Mouse (Mus musculus) erythroblast, embryonic 14.5 days (primary cell): ENCODE measurements around the gene Fbxo42. TPM values are rescaled to one million over a fixed set of nuclear protein-coding genes. Genes with fewer than 3 reads are reported as not detected.

Source experiments
- H3K27me3 ChIP-seq: 2 replicates; pipeline ENCODE4 v1.6.1; 2012; ENCODE audit warnings: inconsistent platforms; ENCODE audit not compliant: control insufficient read depth
- H3K36me3 ChIP-seq: 2 replicates; pipeline ENCODE4 v1.6.1; 2012; ENCODE audit warnings: mild to moderate bottlenecking, inconsistent platforms; ENCODE audit not compliant: control insufficient read depth
- H3K4me1 ChIP-seq: 2 replicates; pipeline ENCODE4 v1.6.1; 2012; ENCODE audit warnings: inconsistent platforms; ENCODE audit not compliant: control insufficient read depth
- H3K4me3 ChIP-seq: replicated peaks from 2 replicates; pipeline ENCODE3; 2012; ENCODE audit warnings: moderate library complexity, mild to moderate bottlenecking, inconsistent platforms
- H3K9me3 ChIP-seq: 2 replicates; pipeline ENCODE4 v1.6.1; 2012; ENCODE audit warnings: low read length, inconsistent platforms, mixed read lengths; ENCODE audit not compliant: control insufficient read depth
- GATA1 ChIP-seq: IDR thresholded peaks from 2 replicates; pipeline ENCODE4 v1.6.1; 2012; ENCODE audit warnings: low read length, inconsistent platforms, mixed read lengths
- TAL1 ChIP-seq: IDR thresholded peaks from 3 replicates; pipeline ENCODE4 v1.6.1; 2012; ENCODE audit warnings: low read length, inconsistent platforms, mixed read lengths
- polyA plus RNA-seq: library from polyadenylated mRNA; stranded (reverse); fragments of >175 nt; gene quantifications from 2 replicates; pipeline ENCODE4 v1.2.3, GENCODE M21; 2012

The Fbxo42 gene
- polyA plus RNA-seq, 1 experiment, result 6.2 TPM

GRCm38 (mm10) chr4:141115398-141115797 is 32.3 kb upstream of the Fbxo42 start:
- Histone ChIP-seq H3K4me1 (no peaks in the 10 kb centered on the region; the same call in 1 of the 2 replicates), H3K9me3 (peaks cover 5% of the 10 kb centered on the region), H3K4me3 (no peak overlapping the region), H3K27me3 (no peaks in the 10 kb centered on the region), H3K36me3 (peaks cover 85% of the 10 kb centered on the region)
- TF ChIP-seq TAL1 (no peak), GATA1 (no peak)

GRCm38 (mm10) chr4:141118691-141119090 is 29.0 kb upstream of the Fbxo42 start:
- H3K4me3 ChIP-seq, result no peak overlapping the region
- H3K27me3 ChIP-seq, result no peaks in the 10 kb centered on the region
- no peaks in the 10 kb centered on the region for H3K9me3 ChIP-seq
- TF ChIP-seq TAL1, result no peak
- no peak for TF ChIP-seq GATA1
- H3K36me3 ChIP-seq, result peaks cover 77% of the 10 kb centered on the region
- H3K4me1 ChIP-seq, result peaks cover 2% of the 10 kb centered on the region; the same call in 1 of the 2 replicates

- TF ChIP-seq TAL1 (no peak), GATA1 (no peak)
- H3K9me3 ChIP-seq, result no peaks in the 10 kb centered on the region
- H3K4me1 ChIP-seq, result peaks cover 2% of the 10 kb centered on the region; the same call in 1 of the 2 replicates
- no peaks in the 10 kb centered on the region for H3K27me3 ChIP-seq
- no peak overlapping the region for H3K4me3 ChIP-seq
- peaks cover 60% of the 10 kb centered on the region for H3K36me3 ChIP-seq
Measured at GRCm38 (mm10) chr4:141120700-141121099, 27.0 kb upstream of the Fbxo42 start.

DNA sequence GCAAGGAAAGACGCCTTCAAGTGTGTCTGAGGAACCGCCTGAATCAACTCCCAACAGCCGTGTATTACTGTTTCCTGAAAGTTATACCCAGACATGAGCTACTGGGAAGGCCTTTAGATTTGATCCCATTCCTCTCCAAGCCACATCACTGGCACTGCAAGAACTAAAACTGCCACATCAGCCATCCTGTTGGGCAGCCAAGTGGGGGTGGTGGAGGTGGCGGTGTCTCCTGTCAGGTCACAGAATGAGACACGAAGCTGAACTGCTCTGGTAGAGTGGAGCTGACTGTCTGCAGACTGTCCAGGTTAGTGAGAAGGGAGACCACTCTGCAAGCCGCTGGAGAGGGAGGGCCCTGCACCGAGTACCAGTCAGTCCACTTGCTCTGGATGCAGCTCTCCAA is 25.1 kb upstream of the Fbxo42 start:
- H3K27me3 ChIP-seq, result no peaks in the 10 kb centered on the region
- H3K4me1 ChIP-seq, result peaks cover 5% of the 10 kb centered on the region
- no peaks in the 10 kb centered on the region for H3K9me3 ChIP-seq
- H3K36me3 ChIP-seq, result peaks cover 52% of the 10 kb centered on the region
- TF ChIP-seq GATA1, result no peak
- no peak for TF ChIP-seq TAL1
- no peak overlapping the region for H3K4me3 ChIP-seq

- no peak for TF ChIP-seq GATA1
- TF ChIP-seq TAL1, result no peak
- Histone ChIP-seq H3K4me1 (peaks cover 5% of the 10 kb centered on the region), H3K27me3 (no peaks in the 10 kb centered on the region), H3K4me3 (no peak overlapping the region), H3K9me3 (no peaks in the 10 kb centered on the region), H3K36me3 (peaks cover 48% of the 10 kb centered on the region)
Measured at GRCm38 (mm10) chr4:141123065-141123464, 24.6 kb upstream of the Fbxo42 start.

DNA sequence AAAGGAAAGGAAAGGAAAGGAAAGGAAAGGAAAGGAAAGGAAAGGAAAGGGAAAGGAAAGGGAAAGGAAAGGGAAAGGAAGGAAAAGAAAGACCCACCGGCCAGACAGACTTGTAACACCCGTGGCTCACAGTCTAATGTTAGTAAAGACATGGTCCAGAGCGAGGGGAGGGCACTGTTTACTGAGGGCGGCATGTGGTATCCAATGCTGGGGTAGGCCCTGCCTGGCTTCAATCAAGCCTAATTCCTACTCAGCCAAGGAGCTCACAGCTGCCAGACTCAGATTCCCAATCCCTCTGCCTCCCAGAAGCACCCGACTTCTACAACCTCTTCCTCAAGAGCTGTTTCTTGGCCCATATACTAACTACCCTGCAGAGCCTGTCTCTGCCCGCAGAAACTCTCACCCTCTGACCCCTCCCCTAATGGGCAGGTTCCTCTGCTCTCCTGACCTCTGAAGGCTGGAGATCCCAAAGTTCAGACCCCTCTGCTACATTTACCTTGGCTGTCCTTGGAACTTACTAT is 18.5 kb upstream of the Fbxo42 start:
- Histone ChIP-seq H3K4me1 (peaks cover 19% of the 10 kb centered on the region), H3K4me3 (no peak overlapping the region), H3K9me3 (no peaks in the 10 kb centered on the region), H3K27me3 (no peaks in the 10 kb centered on the region), H3K36me3 (peaks cover 39% of the 10 kb centered on the region)
- no peak for TF ChIP-seq TAL1
- TF ChIP-seq GATA1, result no peak

DNA sequence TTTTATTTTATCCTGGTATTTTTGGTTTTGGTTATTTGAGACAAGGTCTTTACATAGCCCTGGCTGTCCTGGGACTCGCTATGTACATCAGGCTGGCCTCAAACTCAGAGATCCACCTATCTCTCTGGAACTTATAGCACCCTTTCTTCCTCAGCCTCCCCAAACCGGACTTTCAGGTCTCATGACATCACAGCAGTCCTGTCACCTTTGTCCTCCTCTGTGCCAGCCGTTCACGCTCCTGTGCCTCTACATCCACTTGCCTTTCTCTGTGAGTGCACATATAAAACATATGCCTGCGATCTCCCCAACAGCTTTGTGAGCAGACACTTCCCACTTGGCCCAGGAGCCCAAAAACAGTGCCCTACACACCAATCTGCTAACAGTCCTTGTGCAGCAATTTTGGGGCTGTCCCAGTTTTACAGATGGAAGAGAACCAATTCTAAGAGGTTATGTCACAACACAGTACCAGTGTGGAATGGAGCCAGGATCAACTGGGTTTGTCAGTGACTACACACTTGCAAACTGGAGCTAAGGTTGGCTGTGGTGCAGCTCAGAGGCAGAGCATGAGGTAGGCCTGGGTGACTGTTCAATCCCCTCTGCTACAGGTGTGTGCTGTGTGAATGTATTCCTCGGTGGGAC is 16.9 kb upstream of the Fbxo42 start:
- peaks cover 27% of the 10 kb centered on the region for H3K4me1 ChIP-seq

DNA sequence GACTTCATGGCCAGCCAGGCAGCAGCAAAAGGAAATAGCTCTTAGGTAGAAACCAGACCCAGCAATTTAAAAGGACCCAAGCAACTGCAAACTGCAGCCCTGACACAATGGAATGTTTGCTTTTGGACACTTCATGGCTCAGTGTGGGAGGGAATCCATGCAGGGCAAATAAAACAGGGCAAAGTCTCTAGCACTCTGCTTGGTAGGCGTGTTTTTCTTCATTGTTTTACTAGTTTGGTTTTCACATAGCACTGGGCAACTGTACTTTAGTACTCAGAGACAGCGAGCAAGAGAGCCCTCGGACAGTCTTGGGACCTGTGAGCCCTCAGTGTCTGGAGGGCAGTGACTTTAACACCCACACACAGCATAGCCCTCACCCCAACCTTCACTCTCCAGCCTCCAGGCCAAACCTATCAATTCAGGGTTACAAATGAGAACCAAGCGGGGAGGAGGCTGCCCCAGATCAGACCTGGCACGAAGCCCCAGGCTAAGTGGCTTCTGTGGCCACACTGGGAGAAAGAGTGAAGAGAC is 16.1 kb upstream of the Fbxo42 start:
- H3K27me3 ChIP-seq, result no peaks in the 10 kb centered on the region
- H3K4me3 ChIP-seq, result no peak overlapping the region
- H3K36me3 ChIP-seq, result peaks cover 53% of the 10 kb centered on the region
- H3K4me1 ChIP-seq, result peaks cover 32% of the 10 kb centered on the region
- TF ChIP-seq TAL1, result no peak
- no peaks in the 10 kb centered on the region for H3K9me3 ChIP-seq

More for the DNA sequence above, 16.9 kb upstream of the Fbxo42 start:
- Histone ChIP-seq H3K4me3 (no peak overlapping the region), H3K36me3 (peaks cover 52% of the 10 kb centered on the region), H3K9me3 (no peaks in the 10 kb centered on the region), H3K27me3 (no peaks in the 10 kb centered on the region)
- no peak for TF ChIP-seq GATA1
- TF ChIP-seq TAL1, result no peak

DNA sequence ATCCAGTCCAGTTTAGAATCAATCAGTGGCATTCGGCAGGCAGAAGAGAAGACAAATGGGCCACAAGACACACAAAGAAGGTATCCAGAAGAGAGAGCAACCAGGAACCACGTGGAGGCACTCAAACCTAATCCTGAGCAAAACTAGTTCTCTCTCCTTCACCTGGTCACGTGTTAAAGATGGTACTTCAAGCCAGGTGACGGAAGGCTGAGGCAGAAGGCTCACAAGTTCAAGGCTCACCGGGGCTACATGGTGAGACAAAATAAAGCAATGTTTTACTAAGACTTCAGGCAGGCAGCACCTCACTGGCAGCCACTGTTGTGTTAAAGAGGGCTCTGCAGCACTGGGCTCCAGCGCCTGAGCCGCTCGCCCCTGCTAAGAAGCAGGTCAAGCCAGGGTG is 15.5 kb upstream of the Fbxo42 start:
- Histone ChIP-seq H3K36me3 (peaks cover 52% of the 10 kb centered on the region), H3K4me1 (peaks cover 38% of the 10 kb centered on the region), H3K9me3 (no peaks in the 10 kb centered on the region), H3K27me3 (no peaks in the 10 kb centered on the region), H3K4me3 (no peak overlapping the region)
- TF ChIP-seq GATA1 (no peak), TAL1 (no peak)
